Comparison of ENCODE assay signal across 20 mouse cellular contexts in genomic region chr1:188770828-188771227, GRCm38 (mm10).
"Had no signal": no experiment of that assay in that cellular context is flagged by ENCODE, and none has a peak within 500 bp of the region (broad histone marks: within the 10 kb centered on the region; RNA-seq: fewer than 3 reads in every experiment).

No protein-coding gene starts in this region.

- H3K4me1 ChIP-seq: midbrain, embryonic 12.5 days; midbrain, embryonic 15.5 days; neural tube, embryonic 12.5 days had no signal

- H3K4me2 ChIP-seq: limb, embryonic 12.5 days; limb, embryonic 15.5 days; midbrain, embryonic 12.5 days; midbrain, embryonic 15.5 days; neural tube, embryonic 12.5 days had no signal

- H3K27ac ChIP-seq: kidney, postnatal 0 days; layer of hippocampus, adult 2 months; left cerebral cortex, adult 2 months; limb, embryonic 12.5 days; limb, embryonic 15.5 days; macrophage; midbrain, embryonic 12.5 days; midbrain, embryonic 15.5 days; neural tube, embryonic 12.5 days had no signal

- H3K9me3 ChIP-seq: limb, embryonic 12.5 days; limb, embryonic 15.5 days; midbrain, embryonic 12.5 days; midbrain, embryonic 15.5 days; neural tube, embryonic 12.5 days had no signal

- ATAC-seq: intestine, postnatal 0 days; midbrain, embryonic 15.5 days had no signal

- H3K27me3 ChIP-seq: limb, embryonic 12.5 days; limb, embryonic 15.5 days; midbrain, embryonic 12.5 days; midbrain, embryonic 15.5 days; neural tube, embryonic 12.5 days had no signal

- DNase-seq: kidney, adult 2 months; kidney, postnatal 25 days; layer of hippocampus, postnatal 36 days; left cerebral cortex, postnatal 4 days; lung, adult 2 months; retina, postnatal 1 day; right cerebral cortex, postnatal 25 days; thymus, adult 2 months; thymus, postnatal 14 days; thymus, postnatal 4 days had no signal

- H3K4me3 ChIP-seq: layer of hippocampus, adult 2 months; left cerebral cortex, adult 2 months; limb, embryonic 12.5 days; limb, embryonic 15.5 days; midbrain, embryonic 12.5 days; midbrain, embryonic 15.5 days; neural tube, embryonic 12.5 days had no signal

- H3K9ac ChIP-seq: limb, embryonic 12.5 days; limb, embryonic 15.5 days; midbrain, embryonic 12.5 days; midbrain, embryonic 15.5 days; neural tube, embryonic 12.5 days had no signal

- H3K36me3 ChIP-seq: limb, embryonic 12.5 days; limb, embryonic 15.5 days; midbrain, embryonic 12.5 days; midbrain, embryonic 15.5 days; neural tube, embryonic 12.5 days had no signal
